Mouse (Mus musculus): ENCODE measurements around the gene Adss.

DNA sequence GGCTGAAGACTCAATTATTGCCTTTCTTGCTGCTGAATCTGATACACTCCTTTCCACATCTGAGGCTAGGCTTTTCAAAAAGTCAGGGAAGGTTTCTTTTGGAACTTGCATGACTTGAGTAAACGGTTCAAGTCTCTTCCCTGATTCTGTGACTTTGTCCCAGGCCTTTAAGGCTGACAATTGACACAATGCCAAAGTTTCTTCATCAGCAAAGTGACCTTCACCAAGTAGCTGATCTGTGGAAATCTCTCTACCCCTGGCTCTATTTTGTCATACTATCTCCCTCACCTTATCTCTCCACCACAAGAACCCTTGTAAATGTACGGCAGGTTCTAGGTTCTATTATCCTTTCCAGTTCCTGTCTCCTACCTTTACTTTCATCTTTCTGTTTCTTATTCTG, 7.2 kb upstream of the Adss start:
- no peak for TF ChIP-seq CTCF (IDR thresholded peaks at IDR 0.05; ENCODE audit: low read depth)
- no peak for TF ChIP-seq EP300 (IDR thresholded peaks at IDR 0.05; ENCODE audit: low read depth)

All from heart, postnatal 0 days (tissue).